Mouse (Mus musculus) MEL-GATA-1-ER (cell line): ENCODE results near the gene Rnf213.
"Not testable (repeated sequence)": the region's sequence is repeated elsewhere in the genome, so short reads cannot be mapped to it uniquely, and the experiment has no call there.

Experiments used
- DNase-seq: peaks from one replicate; pipeline ENCODE4 v3.0.0-alpha.2; 2012; ENCODE audit warnings: low read depth; ENCODE audit errors: extremely low read depth

The Rnf213 gene

DNA sequence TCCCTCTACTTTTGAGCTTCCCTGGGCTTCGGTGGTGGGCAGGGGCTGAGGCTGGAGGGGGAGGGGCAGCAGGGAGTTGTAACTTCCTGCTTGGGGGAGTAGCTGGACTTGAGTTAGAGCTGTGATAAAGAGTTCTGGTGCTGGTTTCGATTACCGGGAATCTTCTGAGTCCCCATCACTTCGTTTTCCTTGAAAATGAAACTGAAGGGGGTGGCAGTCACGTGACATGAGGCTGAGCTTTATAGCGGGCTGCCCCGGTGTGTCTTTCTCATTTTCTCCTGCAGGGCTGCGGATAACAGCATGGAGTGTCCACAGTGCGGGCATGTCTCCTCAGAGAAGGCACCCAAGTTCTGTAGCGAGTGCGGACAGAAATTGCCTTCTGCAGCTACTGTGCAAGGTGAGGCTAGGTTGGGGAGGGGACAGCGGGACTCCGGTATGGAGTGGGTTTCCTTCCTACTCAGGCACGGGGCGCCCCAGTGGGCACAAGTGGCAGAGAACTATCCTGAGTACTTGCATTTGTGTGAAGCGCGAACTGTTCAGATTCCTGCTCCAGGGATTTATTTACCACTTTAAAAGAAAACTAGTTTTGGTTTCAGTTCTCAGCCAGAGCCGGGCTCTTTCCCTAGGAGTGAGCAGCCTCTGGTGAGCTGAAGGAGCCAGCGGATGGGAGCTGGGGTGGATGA, at the start of gene Rnf213:
Rnf213 (plus strand) TSS at position 301 of the 683 bp plus-strand sequence.
- peak; percentile 49 for DNase-seq

DNA sequence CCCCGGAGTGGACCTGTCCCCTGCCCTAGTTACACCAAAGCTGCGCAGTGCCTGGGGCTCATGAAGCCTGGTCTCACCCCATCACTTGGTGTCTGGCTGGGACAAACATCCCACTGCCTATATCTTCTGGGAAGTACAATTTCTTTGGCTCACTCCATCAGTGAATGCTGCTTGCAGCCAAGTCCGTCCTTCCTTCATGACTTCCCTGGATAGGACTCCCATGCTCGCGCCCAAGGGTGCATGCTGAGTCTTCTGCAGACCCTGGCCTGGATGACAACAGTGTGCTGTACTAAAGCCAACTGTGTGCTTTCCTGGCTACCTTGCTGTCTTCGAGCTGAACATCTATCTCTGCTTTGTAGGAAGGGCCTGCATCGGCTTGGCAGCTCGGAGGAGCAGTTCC, 48.7 kb upstream of the Rnf213 start:
- no peak for DNase-seq

- DNase-seq, result no peak
These were observed 48.0 kb upstream of the Rnf213 start for GRCm38 (mm10) chr11:119344865-119345264.

DNA sequence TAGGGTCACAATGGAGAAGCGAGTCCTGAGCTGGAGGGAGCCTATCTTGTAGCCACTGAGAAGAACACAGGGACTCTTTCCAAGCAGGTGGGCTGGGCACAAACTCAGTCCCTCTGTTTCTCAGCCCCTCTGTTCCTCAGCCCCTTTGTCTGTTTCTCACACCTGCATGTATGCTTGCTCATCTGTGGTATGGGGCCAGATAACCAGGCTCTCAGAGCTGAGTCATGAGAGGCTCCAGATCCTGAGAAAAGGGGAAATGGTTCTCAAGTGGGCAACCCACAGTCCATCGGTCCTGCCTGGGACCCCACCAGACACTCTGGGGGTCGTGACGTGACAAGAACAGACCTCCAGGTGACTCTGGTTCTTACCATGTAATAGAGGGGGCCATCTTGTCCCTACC, 45.8 kb upstream of the Rnf213 start:
- peak; percentile 39 for DNase-seq

GRCm38 (mm10) chr11:119352113-119352512, 40.8 kb upstream of the Rnf213 start:
- no peak for DNase-seq

GRCm38 (mm10) chr11:119353946-119354345, 39.0 kb upstream of the Rnf213 start:
- DNase-seq, result no peak

- DNase-seq, result peak; percentile 88
These were observed 38.0 kb upstream of the Rnf213 start for GRCm38 (mm10) chr11:119354798-119355442.

GRCm38 (mm10) chr11:119355443-119356385, 37.2 kb upstream of the Rnf213 start, which contains the start of the genes Sgsh and Slc26a11:
Sgsh (minus strand) TSS chr11:119355536.
Slc26a11 (plus strand) TSS chr11:119355557.
- DNase-seq, result no peak

- DNase-seq, result no peak
These were observed 33.8 kb upstream of the Rnf213 start for GRCm38 (mm10) chr11:119359089-119359488.

DNA sequence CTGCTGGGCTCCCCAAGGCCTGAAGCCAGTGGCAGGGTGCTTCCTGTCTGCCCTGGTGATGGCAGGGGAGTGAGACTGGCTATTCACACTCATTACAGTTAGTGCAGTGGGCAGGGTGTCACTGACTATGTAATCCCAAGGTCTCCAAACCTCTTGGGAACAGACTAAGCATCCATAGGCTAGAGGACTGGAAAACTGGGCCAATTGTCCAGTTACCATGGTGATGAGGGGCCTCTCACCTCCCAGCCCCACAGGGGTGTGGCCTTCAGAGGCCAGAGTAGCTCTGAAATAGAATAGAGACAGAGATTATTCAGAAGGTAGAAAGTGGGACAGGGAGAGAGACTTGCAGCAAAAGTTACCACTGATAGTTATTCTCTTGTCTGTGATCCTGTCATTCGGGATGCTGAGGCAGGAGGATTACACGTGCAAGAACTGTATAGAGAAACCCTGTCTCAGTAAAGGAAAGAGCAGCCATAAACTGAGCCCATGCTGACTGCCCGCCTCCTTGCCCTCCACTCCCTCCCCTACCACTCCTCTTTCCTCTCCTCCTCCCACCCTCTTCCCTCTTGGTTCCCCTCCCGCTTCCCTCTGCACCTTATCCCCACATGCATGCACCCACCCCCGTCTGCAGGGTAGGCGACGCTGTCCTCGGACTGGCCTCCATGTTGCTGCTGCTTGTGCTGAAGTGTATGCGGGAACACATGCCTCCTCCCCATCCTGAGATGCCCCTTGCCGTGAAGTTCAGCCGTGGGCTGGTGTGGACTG, 29.9 kb upstream of the Rnf213 start:
- no peak for DNase-seq

DNA sequence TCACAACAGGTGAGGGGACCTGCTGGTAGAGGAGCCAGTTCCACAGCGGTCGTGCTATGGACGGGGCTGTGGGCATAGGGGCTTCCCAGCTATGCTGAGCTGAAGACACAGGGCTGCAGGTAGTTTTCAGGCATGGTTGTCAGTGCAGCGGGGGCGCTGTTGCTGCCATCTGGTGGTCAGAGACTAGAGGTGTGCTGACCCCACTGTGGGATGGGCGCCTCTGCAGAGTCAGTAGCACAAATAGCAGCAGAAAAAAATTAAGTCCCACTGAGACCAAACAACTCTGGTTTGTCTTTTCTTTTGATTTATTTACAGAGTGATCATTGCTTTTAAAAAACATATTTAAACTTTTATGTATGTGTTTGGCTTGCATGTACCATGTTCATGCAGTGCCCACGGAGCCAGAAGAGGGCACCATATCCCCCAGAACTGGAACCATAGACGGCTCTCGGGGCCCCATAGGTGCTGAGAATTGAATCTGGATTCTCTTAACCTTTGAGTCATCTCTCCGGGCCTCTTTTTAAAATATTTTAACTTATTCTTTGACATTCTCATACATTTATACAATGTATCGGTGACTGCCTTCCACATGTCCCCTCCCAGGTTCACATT, 29.3 kb upstream of the Rnf213 start:
- peak; percentile 52 for DNase-seq

GRCm38 (mm10) chr11:119375425-119375824, 17.5 kb upstream of the Rnf213 start:
- no peak for DNase-seq

- no peak for DNase-seq
These were observed 15.6 kb upstream of the Rnf213 start for GRCm38 (mm10) chr11:119377326-119377725.

DNA sequence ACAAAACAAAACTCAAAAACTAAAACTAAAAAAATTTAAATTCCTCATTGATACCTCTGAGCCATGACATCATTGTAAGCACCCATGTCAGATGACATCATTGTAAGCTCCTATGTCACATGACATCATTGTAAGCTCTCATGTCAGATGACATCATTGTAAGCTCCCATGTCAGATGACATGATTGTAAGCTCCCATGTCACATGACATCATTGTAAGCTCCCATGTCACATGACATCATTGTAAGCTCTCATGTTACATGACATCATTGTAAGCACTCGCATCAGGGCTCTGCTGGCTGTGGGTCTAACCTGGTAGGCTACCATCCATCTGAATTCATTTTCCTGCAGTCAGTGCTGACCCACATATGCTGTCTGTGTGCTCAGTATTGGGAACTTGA, 14.3 kb upstream of the Rnf213 start:
- no peak for DNase-seq

DNA sequence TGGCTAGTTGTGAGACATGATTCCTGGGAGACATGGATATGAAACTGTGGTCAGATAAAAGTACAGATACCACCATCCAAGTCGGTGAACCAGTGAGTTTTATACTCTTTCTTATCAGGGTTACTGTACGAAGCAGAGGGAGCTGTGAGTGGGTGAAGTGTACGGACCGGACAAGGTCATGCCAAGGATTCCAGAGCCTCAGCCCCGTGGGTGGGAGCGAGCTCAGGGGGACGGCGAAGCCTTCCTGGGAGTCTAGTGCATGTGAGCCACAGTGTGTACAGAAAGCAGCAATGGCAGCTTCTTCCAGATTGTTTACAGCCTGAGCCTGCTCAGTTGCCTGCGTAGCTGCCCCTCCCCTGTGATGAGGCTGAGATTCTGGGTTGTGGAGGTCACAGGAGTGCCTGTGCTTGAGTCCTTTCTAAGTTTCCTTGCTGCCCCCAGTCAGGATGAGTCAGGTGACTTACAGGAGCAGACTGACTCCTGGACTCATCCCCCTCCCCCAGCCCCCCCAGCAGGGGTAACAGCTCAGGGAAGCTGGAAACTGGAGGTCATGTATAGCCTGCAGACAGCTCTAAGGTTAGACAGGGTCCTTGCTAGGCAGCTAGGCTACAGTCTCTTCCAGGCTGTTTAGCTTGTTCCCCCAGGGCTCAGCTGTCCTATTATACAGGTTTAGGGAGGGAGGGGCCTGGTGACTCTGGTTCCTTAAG, 11.1 kb upstream of the Rnf213 start:
- DNase-seq, result no peak

DNA sequence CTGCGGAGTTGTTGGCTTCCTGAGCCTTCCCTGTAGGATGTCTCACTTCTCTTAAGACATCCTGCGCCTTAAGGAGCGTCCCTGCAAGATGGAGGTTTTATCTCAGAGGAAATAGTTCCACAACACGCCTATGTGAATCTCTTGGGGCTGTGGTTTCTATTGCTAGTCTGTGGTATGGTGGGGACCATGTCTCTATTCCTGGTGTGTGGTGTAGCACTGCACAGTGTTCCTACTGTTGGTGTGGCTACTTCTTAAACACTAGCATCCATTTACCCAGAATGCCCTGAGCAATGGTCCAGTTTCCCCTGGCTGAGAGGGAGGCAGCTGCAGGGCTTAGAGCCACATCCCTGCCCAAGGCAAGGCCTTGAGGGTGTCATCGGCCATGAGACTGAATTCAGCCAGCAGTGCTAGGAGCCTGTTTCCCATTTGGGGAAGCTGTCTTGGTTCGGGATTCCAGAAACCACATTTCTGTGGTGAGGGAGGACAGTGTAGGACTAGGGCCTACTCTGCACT, 10.5 kb upstream of the Rnf213 start:
- no peak for DNase-seq

GRCm38 (mm10) chr11:119384904-119385303, 8.0 kb upstream of the Rnf213 start:
- DNase-seq, result no peak

DNA sequence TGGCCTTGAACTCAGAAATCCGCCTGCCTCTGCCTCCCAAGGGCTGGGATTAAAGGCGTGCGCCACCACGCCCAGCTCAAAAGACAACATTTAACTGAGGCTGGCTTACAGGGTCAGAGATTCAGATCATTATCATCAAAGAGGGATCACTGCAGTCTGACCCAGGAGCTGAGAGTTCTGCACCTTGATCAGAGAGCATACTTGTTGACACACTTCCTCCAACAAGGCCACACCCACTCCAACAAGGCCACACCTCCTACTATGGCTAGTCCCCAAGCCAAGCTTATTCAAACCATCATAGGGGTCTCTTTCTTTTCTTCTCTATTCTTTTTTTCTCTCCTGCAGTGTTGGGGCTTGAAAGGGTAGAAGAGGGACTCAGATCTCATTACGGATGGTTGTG, 6.6 kb upstream of the Rnf213 start:
- no peak for DNase-seq

DNA sequence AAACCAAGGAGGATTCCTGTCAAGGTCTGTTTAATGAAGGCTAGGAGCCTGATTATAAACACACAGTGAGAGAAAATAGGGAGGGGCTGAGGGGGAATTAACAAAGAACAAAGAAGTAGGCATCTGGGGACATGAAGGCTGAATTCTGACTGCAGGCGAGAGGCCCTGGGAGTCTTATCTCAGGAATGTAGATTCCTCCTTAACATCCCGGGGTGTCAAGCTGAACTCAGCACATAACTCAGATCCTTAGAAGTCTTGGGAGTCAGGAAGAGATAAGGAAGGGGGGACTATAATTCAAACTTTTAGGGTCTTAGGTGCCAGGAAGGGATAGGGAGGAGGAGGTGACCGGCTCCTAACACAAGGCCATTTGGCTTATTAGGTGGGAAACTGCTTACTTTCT, 5.6 kb upstream of the Rnf213 start:
- not testable (repeated sequence) for DNase-seq

DNA sequence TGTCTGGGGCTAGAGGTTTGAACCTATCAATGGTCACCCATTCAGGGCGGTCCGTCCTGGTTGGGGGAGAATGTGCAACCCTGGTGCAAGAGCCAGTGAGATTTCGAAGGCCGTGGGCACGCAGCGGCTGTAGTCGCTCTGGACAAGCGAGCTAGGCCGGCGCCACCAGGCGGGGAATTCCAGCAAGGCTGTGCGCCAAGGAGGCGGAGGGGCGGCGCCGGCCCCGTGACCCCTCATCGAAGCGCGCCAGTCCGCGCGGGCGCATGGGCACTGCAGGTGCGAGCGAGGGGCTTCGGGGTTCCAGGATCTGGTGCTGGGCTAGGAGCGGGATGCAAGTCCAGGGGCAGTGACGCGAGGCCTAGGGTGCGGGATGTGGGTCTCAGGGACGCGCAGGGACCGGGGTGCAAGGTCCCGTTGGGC, 3.0 kb upstream of the Rnf213 start:
- DNase-seq, result no peak
